Mouse (Mus musculus) brain, embryonic 14.5 days (tissue): ENCODE data around the gene Ube2e2.

ENCODE experiments used
- CTCF ChIP-seq: fragments of 200-500 bp; IDR thresholded peaks from 2 replicates; pipeline ENCODE4 v1.5.1; 2012; ENCODE audit warnings: inconsistent platforms, mild to moderate bottlenecking, moderate library complexity, borderline replicate concordance; ENCODE audit not compliant: insufficient read depth, insufficient read length; ENCODE audit errors: extremely low read depth
- POLR2A ChIP-seq: fragments of 200-500 bp; IDR thresholded peaks from 2 replicates; pipeline ENCODE4 v1.6.1; 2012; ENCODE audit warnings: mild to moderate bottlenecking, inconsistent platforms, borderline replicate concordance; ENCODE audit not compliant: poor library complexity, insufficient read depth, insufficient read length, severe bottlenecking; ENCODE audit errors: extremely low read depth

- TF ChIP-seq CTCF (no peak), POLR2A (no peak)
Observed at GRCm38 (mm10) chr14:18670712-18671111, 223.4 kb downstream of the Ube2e2 start.
